Mouse (Mus musculus): ENCODE results near the gene Atpif1.
"Not testable (repeated sequence)": the region's sequence is repeated elsewhere in the genome, so short reads cannot be mapped to it uniquely, and the experiment has no call there.

Gene Atpif1

GRCm38 (mm10) chr4:132532981-132533916 lies at the start of gene Atpif1:
Atpif1 (minus strand) TSS chr4:132533659.
- peak; percentile 78 to 79 for DNase-seq (ENCODE audit: low spot score in 2 of 2)

DNA sequence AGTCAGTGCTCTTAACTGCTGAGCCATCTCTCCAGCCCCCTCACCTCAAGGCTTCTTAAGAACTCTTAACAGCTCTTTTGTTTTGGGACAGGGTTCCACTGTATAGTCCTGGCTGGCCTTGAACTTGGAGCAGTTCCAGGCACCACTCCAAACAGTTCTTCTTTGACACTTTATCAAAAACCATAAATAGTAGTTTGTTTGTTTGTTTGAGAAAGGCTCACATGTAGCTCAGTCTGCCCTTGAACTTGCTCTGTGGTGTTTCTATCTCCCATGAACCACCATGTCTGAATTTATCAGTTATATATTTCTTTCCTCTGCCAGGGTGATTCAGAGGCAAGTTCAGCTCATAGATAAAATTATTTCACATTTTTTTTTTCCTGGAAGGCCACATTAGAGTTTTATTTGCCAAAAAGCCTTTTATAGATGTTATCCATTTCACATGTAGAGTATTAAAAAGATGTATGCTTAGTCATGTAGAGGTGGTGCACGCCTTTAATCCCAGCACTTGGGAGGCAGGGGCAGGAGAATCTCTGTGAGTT lies 41.4 kb upstream of the Atpif1 start:
- DNase-seq (ENCODE audit: low spot score in 2 of 2) = no peak

DNA sequence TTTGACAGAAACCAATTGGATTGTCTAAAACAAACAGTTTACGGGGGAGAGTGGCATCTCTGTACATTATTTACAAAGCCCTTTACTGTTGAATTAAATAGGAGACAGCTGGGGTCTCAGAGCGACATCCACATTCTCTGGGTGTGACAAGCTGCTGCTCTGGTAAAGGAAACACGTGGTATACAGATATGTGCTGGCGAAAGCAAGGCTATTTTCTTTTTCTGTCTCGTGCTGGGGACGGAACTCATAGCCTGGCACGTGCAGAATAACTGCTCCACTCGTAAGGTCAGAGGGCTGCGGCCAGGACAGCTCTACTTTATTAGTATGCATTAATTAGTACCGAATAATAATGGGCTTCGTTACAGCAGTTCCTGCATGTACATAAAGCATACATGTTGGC lies 39.9 kb upstream of the Atpif1 start:
- no peak for DNase-seq (ENCODE audit: low spot score in 2 of 2)

- DNase-seq (ENCODE audit: low spot score in 2 of 2) = no peak
Measured at GRCm38 (mm10) chr4:132571190-132571589, 37.7 kb upstream of the Atpif1 start.

DNA sequence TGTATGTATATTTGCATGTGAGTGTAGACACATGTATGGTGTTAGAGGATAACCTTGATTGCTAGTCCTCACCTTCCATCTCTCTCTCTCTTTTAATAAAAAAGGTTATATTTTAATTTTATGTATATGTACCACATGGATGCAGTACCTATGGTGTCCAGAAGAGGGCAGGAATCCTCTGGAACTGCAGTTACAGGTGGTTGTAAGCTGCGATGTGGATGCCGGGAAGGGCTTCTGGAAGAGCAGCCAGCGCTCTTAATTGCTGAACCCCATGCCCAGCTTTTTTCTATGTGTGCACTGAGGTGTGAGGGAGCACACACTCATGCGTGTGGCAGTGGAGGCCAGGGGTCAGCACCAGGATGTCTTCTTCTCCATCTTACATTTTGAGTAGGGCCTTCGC lies 35.7 kb upstream of the Atpif1 start:
- DNase-seq (ENCODE audit: low spot score in 2 of 2) = no peak

- DNase-seq (ENCODE audit: low spot score in 2 of 2) = no peak
Measured at GRCm38 (mm10) chr4:132567361-132567779, 33.9 kb upstream of the Atpif1 start.

- no peak for DNase-seq (ENCODE audit: low spot score in 2 of 2)
Measured at GRCm38 (mm10) chr4:132565089-132565747, 31.8 kb upstream of the Atpif1 start.

DNA sequence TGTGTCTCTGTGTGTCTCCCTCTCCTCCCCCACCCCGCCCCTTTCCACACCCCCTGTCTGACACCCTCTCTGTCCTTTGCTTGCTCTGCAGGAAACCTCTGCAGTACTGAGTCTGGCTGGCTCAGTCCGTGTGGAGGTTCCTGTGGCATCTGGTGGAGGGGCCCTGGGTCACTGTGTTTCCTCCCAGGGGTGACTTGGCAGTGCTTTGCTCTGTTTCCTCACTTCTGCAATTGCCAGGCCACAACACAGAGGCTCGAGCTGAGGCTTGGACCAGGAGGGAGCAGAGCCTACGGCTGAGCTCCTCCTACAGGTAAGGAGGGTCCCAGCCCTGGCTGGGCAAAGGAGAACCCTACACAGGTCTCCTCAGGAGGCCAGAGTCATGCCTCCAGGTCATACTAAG lies 30.5 kb upstream of the Atpif1 start, which contains the start of gene Ptafr:
TSS of gene Ptafr (plus strand) at position 103 of the 400 bp plus-strand sequence.
- peak in 1 of 2 experiments; percentile 27 for DNase-seq (ENCODE audit: low spot score in 2 of 2)

DNA sequence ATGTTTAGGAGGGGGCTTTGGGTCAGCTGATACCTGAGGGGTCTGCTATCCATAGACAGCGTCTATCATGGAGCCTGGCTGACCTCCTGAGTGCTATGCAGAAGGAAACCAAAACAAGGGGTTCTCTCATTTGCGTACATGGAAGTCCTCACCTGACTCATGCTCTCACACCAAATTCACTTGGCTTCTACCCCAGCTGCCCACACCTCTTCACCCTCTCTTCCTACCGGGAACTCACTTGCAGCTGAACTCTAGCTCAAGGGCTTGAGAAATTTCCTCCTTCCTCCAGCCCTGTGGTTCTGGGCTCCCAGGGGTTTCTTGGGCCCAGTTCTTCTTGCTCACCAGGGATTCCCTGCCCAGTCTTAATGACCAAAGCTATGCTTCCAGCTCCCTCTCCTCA lies 29.8 kb upstream of the Atpif1 start:
- DNase-seq (ENCODE audit: low spot score in 2 of 2) = no peak

GRCm38 (mm10) chr4:132555550-132555949 lies 22.1 kb upstream of the Atpif1 start:
- DNase-seq (ENCODE audit: low spot score in 2 of 2) = not testable (repeated sequence)

GRCm38 (mm10) chr4:132554653-132555052 lies 21.2 kb upstream of the Atpif1 start:
- DNase-seq (ENCODE audit: low spot score in 2 of 2) = no peak

DNA sequence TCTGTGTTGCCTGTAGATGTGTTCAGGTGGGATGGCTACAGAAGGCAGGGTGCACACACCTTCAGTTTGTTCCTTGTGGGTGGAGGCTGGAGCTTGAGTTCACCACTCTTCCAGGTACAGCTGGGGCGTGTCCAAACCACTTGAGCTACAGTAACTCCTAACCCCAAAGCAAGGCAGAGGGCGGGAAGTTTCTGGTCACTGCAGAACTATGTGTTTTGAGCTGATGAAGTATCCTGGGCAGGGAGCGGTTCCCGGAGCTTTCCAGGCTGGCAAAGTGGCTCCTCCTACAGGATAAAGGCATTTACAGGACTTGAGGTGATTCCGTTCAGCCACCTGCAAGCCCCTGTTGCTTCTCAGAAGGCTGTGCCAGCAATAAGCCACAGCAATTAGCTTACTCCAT lies 20.8 kb upstream of the Atpif1 start:
- no peak for DNase-seq (ENCODE audit: low spot score in 2 of 2)

- DNase-seq (ENCODE audit: low spot score in 2 of 2) = peak in 1 of 2 experiments; percentile 53
Measured at GRCm38 (mm10) chr4:132545851-132546250, 12.4 kb upstream of the Atpif1 start.

DNA sequence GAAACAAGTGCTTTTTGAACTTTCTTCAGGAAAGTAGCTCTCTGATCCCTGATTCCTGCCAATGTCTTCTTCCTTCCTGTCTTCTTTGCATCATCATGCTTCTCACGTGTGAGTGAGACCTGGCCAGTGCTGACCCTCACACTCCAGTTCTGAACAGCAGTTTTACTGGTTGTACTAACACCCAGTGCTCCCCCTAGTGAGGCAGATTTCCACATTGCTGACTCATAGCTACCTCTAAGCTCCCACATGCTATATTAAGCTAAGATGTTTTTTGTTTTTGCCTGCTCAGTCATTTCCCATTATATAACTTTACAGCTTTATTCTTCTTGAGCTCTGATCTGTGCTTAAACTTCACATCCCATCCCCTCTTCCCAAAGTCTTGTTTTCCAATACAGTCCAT lies 9.3 kb upstream of the Atpif1 start:
- DNase-seq (ENCODE audit: low spot score in 2 of 2) = no peak

DNA sequence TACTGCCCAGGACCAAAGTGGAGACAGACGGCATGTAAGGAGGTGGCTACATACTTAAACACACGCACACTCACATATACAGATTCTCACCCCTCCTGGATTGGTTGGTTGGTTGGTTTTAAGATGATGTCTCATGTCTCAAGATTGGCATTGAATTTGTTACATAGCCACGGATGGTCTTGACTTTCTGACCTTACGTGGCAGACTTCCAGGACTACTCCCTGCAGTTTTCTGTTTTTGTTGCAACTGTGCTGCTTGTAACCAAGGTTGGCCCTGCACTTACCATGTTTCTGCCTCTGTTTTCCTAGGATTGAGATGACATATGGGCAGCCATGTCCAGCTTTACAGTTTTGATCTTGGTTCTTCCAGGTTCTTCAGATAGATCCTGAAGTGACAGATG lies 8.0 kb upstream of the Atpif1 start:
- no peak for DNase-seq (ENCODE audit: low spot score in 2 of 2)

DNA sequence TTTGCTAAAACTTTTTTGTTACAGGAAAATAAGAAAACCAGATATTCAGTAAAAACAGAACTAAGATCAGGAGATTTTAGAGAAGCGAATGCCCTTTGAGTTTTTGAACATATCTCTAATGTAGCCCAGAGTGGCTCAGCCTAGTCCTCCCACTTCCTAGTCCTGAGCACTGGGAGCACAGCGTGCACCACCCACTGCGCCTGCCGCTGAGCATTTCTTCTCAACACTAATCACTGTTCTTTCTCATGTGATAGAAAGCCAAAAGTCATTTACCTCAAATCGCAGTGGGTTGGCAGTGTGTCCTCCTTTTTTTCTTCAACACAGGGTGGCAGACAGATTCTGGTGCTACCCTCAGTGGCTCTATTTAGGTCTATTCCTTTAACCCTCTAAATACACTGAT lies 6.0 kb upstream of the Atpif1 start:
- DNase-seq (ENCODE audit: low spot score in 2 of 2) = no peak

DNA sequence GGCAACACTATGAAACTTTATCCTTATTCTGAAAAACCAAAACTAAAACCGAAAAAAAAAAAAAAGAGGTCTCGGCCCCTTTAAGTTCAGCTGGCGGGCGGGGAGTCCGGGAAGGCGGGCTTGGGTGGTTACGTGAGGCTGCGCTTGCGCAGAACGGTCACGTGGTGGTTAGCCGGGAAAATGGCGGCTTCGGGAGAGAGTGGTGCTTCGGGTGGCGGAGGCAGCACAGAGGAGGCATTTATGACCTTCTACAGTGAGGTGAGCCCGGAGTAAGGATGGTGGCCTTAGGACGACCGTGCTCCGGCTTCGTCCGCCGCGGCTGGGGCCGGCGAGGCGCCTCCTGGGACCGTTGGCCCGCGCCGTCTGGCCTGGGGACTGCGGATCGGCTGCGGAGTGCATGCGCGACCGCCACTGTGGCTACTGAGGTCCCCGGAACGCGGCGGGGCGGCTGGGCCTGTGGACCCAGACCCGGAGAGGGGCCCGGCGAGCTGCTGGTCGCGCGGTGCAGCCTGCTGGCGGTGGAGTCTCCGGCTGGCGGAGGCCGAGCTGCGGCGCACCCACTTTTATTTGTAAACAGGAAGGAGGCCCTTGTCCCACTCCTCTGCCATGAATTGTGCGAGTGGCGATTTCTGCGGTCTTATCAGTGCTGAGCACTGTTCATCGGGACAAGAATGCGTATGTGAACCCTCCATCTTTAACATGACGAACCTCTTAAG lies 2.1 kb upstream of the Atpif1 start, which contains the start of gene Dnajc8:
TSS of gene Dnajc8 (plus strand) at position 145 of the 716 bp plus-strand sequence.
- DNase-seq (ENCODE audit: low spot score in 2 of 2) = peak; percentile 86 to 93

- no peak for DNase-seq (ENCODE audit: low spot score in 2 of 2)
Measured at GRCm38 (mm10) chr4:132532496-132532895, 963 bp downstream of the Atpif1 start.

DNA sequence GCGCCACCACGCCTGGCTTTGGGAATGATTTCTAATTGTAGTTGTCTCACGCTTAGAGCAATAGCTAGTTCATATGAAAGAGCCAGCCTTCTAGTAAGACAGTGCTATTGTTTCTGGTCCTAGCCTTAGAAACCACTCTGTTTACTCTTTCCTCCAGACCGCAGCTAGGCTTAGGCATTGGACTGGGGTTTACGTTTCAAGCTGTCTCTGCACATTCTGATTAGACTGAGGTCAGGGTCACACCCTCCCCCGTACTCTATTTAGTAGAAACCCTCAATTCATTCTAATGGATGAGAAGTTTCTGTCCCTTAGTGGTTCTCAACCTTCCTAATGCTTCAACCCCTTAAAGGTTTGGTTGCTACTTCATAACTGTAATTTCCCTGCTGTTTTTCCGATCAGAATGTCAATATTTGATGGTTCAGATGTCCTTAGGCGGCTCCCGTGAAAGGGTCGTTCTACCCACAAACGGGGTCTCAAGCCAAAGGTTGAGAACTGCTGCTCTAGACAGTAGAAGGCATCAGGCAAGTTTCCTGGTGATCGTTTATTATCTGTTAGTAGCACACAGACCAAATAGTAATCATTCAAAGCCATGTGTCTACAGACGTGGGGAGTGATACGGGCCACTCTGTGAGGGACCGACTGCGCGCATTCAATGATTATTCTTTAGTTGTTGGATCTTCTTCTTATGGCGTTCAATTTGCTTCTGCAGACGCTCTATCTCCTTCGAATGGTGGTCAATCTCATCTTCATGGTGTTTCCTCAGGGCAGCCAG lies 3.2 kb downstream of the Atpif1 start:
- no peak for DNase-seq (ENCODE audit: low spot score in 2 of 2)

- DNase-seq (ENCODE audit: low spot score in 2 of 2) = no peak
Measured at GRCm38 (mm10) chr4:132529344-132529743, 4.1 kb downstream of the Atpif1 start.

- DNase-seq (ENCODE audit: low spot score in 2 of 2) = no peak
Measured at GRCm38 (mm10) chr4:132527917-132528522, 5.4 kb downstream of the Atpif1 start.

All from frontal cortex, postnatal 14 days (tissue).